Mouse (Mus musculus) megakaryocyte, embryonic 14.5 days (primary cell): ENCODE results near the gene Mgat2.

ENCODE experiments used
- FLI1 ChIP-seq: IDR thresholded peaks from 2 replicates; pipeline ENCODE4 v1.6.1; 2012; ENCODE audit warnings: low read length, inconsistent platforms, mixed read lengths
- GATA1 ChIP-seq: IDR thresholded peaks from 3 replicates; pipeline ENCODE4 v1.6.1; 2012; ENCODE audit warnings: mixed read lengths, low read length, inconsistent platforms, borderline replicate concordance

GRCm38 (mm10) chr12:69150049-69150448 lies 33.9 kb upstream of the Mgat2 start:
- TF ChIP-seq GATA1 (no peak), FLI1 (no peak)
